Mouse (Mus musculus) embryonic facial prominence, embryonic 12.5 days (tissue): ENCODE results near the gene Slc38a4. TPM values are rescaled to one million over a fixed set of nuclear protein-coding genes. Genes with fewer than 3 reads are reported as not detected.
A peak's percentile ranks its signal among the peaks of the same experiment; 100 is the strongest.

Experiments
- ATAC-seq: fragments of 200-750 bp; cut with Nextera tagmentation; 2 replicates; pipeline ENCODE4 v1.8.0; 2017; ENCODE audit not compliant: insufficient number of reproducible peaks, insufficient read depth, low FRiP score, low TSS enrichment
- H3K27ac ChIP-seq: fragments of 300-500 bp; sonication (generic); 2 replicates; pipeline ENCODE4 v1.5.1; 2016; ENCODE audit warnings: mild to moderate bottlenecking
- H3K27me3 ChIP-seq: fragments of 300-500 bp; sonication (generic); 2 replicates; pipeline ENCODE4 v1.6.1; 2016; ENCODE audit warnings: mild to moderate bottlenecking, moderate library complexity
- H3K36me3 ChIP-seq: fragments of 300-500 bp; sonication (generic); 2 replicates; pipeline ENCODE4 v1.6.1; 2016; ENCODE audit warnings: mild to moderate bottlenecking
- H3K4me1 ChIP-seq: fragments of 300-500 bp; sonication (generic); 2 replicates; pipeline ENCODE4 v1.6.1; 2016
- H3K4me2 ChIP-seq: fragments of 300-500 bp; sonication (generic); replicated peaks from 2 replicates; pipeline ENCODE4 v1.6.1; 2016; ENCODE audit warnings: mild to moderate bottlenecking, moderate library complexity
- H3K4me3 ChIP-seq: fragments of 300-500 bp; sonication (generic); 2 replicates; pipeline ENCODE4 v1.5.1; 2016; ENCODE audit warnings: mild to moderate bottlenecking
- H3K9ac ChIP-seq: fragments of 300-500 bp; sonication (generic); 2 replicates; pipeline ENCODE4 v1.6.1; 2016; ENCODE audit warnings: mild to moderate bottlenecking, moderate library complexity
- H3K9me3 ChIP-seq: fragments of 300-500 bp; sonication (generic); 2 replicates; pipeline ENCODE4 v1.6.1; 2016; ENCODE audit warnings: mild to moderate bottlenecking, moderate library complexity
- WGBS: fragments of 180-500 bp; shearing (Covaris S2); methylation state at CpG from one replicate; pipeline ENCODE4 v1.1.7; 2016; 5-methylcytosine and 5-hydroxymethylcytosine counted together
- polyA plus RNA-seq: library from polyadenylated mRNA; unstranded; fragments of >200 nt; fragmentation: Nextera tagmentation; extraction: Ambion mirVana; gene quantifications from 2 replicates; pipeline ENCODE4 v1.2.1, GENCODE M21; 2016

Slc38a4 gene
- polyA plus RNA-seq, 1 experiment from 2014 or later, result 60.1 TPM

DNA sequence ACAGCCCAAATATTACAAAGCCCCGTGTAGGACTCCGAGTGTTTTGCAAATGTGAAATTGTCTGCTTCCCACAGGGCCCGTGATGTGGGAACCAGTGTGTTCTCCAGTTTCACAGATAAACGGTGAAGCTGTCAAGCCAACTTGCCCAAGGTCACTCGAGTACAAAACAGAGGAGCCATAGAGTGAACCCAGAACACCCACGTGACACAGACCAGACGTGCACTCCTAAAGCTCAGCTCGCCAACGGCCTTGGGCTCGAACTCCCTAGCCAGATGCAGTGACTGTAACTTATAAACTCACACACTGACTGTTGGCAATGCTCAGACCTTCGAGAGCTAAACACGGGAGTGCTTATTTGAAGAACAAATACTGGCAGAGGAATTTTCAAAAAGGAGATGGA lies 5.3 kb downstream of the Slc38a4 start:
- no peak overlapping the region for H3K4me3 ChIP-seq
- 39% methylated on average over 12 of the region's 12 CpGs for WGBS
- 0 out of 2 replicates have a peak overlapping the region, but pooled peaks have one; percentile 8 for H3K4me2 ChIP-seq
- H3K9ac ChIP-seq, result no peak overlapping the region
- H3K36me3 ChIP-seq, result no peaks in the 10 kb centered on the region
- no peaks in the 10 kb centered on the region for H3K27me3 ChIP-seq
- H3K4me1 ChIP-seq, result peaks cover 18% of the 10 kb centered on the region
- H3K9me3 ChIP-seq, result peaks cover 10% of the 10 kb centered on the region
- H3K27ac ChIP-seq, result 0 out of 2 replicates have a peak overlapping the region, but pooled peaks have one; percentile 58
- no peak for ATAC-seq

DNA sequence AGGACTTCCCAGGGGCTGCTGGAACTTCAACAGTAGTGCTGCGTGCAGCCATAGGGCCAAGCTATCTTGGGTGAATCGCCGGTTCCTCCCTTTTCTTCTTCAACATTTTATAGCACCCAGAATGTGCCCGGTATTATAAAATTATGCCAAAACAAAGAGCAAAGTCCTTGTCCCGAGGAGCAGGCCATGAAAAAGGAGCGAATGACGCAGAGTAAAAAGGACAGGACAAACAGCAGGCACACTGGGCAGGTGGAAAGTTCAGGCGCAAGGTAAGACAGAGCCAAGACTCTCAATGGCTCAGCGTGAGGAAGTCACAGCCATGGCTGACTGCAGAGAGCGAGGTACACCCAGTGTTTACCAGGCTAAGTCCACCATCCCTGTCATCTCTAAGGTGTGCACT lies 5.7 kb downstream of the Slc38a4 start:
- Histone ChIP-seq H3K4me3 (no peak overlapping the region), H3K9ac (no peak overlapping the region), H3K36me3 (no peaks in the 10 kb centered on the region), H3K4me2 (peak overlapping the region; percentile 8; the same call in 1 of the 2 replicates), H3K4me1 (peaks cover 18% of the 10 kb centered on the region), H3K27ac (peak overlapping the region; percentile 58), H3K27me3 (no peaks in the 10 kb centered on the region), H3K9me3 (peaks cover 10% of the 10 kb centered on the region)
- no peak for ATAC-seq
- 56% methylated on average over 10 of the region's 10 CpGs for WGBS

DNA sequence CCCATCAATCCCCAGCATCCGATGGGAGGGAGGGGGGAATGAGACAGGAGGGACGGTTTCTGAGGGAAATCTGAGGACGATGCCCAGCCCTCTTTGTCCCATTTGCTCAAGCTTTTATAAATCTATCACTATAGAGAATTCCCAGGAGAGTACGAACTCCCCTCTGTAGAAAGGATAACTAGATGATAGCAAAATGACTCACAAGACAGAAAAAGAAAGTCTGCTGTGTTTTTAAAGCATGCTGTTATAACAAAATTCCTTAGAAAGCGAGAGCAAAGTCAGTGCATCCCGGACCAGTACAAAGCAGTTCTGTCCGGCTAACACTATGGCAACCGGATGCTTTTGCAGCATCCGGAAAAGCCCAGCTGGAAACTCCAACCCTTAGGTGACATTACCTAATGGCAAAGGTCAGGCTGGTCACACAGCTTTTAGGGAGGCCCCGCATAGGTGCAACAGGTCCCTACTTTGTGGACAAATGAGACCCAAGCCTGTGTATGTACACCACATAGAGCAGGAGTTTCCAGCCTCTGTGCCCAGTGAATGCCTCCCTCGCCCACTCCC lies 6.4 kb downstream of the Slc38a4 start:
- no peaks in the 10 kb centered on the region for H3K36me3 ChIP-seq

GRCm38 (mm10) chr15:97048267-97048666 lies 7.5 kb downstream of the Slc38a4 start:
- Histone ChIP-seq H3K27ac (no peak overlapping the region), H3K4me1 (peaks cover 18% of the 10 kb centered on the region), H3K4me2 (no peak overlapping the region), H3K36me3 (no peaks in the 10 kb centered on the region), H3K9me3 (no peaks in the 10 kb centered on the region; the same call in 1 of the 2 replicates), H3K27me3 (no peaks in the 10 kb centered on the region), H3K9ac (no peak overlapping the region), H3K4me3 (no peak overlapping the region)
- no peak for ATAC-seq
- 82% methylated on average over 5 of the region's 5 CpGs for WGBS

More for the DNA sequence above, 6.4 kb downstream of the Slc38a4 start:
- peaks cover 4% of the 10 kb centered on the region for H3K9me3 ChIP-seq
- no peaks in the 10 kb centered on the region for H3K27me3 ChIP-seq
- no peak overlapping the region for H3K9ac ChIP-seq
- no peak for ATAC-seq
- peak overlapping the region; percentile 58 for H3K27ac ChIP-seq
- peaks cover 18% of the 10 kb centered on the region for H3K4me1 ChIP-seq
- peak overlapping the region; percentile 8; the same call in 1 of the 2 replicates for H3K4me2 ChIP-seq
- H3K4me3 ChIP-seq, result no peak overlapping the region
- WGBS, result 50% methylated on average over 11 of the region's 11 CpGs

DNA sequence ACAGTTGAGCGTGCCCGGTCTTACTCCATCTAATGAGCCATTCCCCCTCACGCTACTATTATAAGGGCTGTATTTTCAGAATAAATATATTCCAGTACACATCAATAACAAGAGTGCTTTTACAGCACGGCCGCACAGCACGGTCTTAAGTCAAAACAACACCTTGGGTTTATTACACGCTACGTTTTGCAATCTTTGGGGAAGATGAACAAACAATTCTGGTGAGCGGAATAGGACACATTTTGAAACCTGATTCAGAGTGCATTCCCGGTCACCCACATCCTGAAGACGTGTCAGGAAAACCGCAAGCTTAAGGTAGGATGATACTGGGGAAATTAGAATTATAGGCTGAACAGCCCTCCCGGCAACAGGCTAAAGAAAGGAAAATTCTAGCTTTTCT lies 11.8 kb downstream of the Slc38a4 start:
- no peak overlapping the region for H3K4me2 ChIP-seq
- ATAC-seq, result no peak
- no peak overlapping the region for H3K4me3 ChIP-seq
- no peaks in the 10 kb centered on the region for H3K36me3 ChIP-seq
- no peaks in the 10 kb centered on the region for H3K9me3 ChIP-seq
- no peak overlapping the region for H3K9ac ChIP-seq
- H3K27me3 ChIP-seq, result no peaks in the 10 kb centered on the region
- WGBS, result 80% methylated on average over 13 of the region's 13 CpGs
- no peak overlapping the region for H3K27ac ChIP-seq
- H3K4me1 ChIP-seq, result peaks cover 12% of the 10 kb centered on the region; the same call in 1 of the 2 replicates

DNA sequence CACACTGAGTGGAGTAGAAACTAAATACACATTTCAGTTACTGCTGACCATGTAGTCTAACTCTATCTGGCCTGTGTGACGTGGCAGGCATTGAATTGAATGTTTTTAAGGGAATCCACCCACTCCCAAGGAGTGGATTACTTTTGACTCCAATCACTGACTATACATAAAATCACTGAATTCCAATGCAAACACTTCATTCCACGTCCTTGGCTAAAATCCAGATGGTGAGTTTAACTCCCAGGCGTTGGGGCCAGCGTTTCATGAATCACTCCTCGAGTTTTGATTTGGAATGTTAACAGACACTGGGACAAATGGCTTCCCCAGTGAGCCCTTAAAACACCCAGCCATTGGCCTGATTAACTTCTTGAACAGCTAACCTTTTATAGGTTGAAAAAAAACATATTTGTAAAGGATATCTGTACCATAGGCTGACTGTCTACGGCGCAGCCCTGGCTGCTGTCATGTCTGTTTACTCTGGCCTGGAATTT lies 13.7 kb downstream of the Slc38a4 start:
- no peaks in the 10 kb centered on the region for H3K27me3 ChIP-seq
- peak overlapping the region; percentile 69 for H3K27ac ChIP-seq
- ATAC-seq, result no peak
- peaks cover 10% of the 10 kb centered on the region; the same call in 1 of the 2 replicates for H3K4me1 ChIP-seq
- WGBS, result 40% methylated on average over 7 of the region's 7 CpGs
- no peak overlapping the region for H3K4me3 ChIP-seq
- H3K9ac ChIP-seq, result no peak overlapping the region
- no peaks in the 10 kb centered on the region for H3K36me3 ChIP-seq
- no peaks in the 10 kb centered on the region for H3K9me3 ChIP-seq
- H3K4me2 ChIP-seq, result no peak overlapping the region

DNA sequence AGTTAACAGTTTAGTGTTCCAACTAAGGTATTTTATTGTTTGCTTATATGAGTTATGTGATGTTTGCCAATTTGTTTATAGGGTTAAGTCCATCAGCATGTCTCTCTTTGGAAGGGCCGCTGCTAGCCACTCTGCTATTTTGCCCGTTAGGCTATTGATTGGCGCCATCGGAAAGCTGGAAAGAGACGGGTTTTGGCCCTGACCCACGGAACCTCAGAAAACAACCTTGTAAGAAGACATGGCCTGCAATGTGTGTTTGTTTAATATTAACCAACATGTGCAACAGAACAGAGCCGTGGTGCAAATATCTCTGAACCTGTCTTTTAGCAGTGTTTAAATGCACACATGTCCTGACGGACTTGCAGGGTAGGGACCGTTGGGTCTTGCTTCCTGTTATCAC lies 14.6 kb downstream of the Slc38a4 start:
- no peak overlapping the region for H3K9ac ChIP-seq
- H3K4me1 ChIP-seq, result peaks cover 10% of the 10 kb centered on the region; the same call in 1 of the 2 replicates
- H3K4me2 ChIP-seq, result no peak overlapping the region
- H3K36me3 ChIP-seq, result no peaks in the 10 kb centered on the region
- peak overlapping the region; percentile 48; the same call in 1 of the 2 replicates for H3K27ac ChIP-seq
- no peaks in the 10 kb centered on the region for H3K27me3 ChIP-seq
- 89% methylated on average over 9 of the region's 9 CpGs for whole genome bisulfite sequencing
- H3K9me3 ChIP-seq, result no peaks in the 10 kb centered on the region
- ATAC-seq, result no peak
- H3K4me3 ChIP-seq, result no peak overlapping the region

GRCm38 (mm10) chr15:97037710-97038109 lies 18.0 kb downstream of the Slc38a4 start:
- Histone ChIP-seq H3K27ac (no peak overlapping the region), H3K9me3 (no peaks in the 10 kb centered on the region), H3K4me2 (no peak overlapping the region), H3K4me1 (peaks cover 15% of the 10 kb centered on the region), H3K9ac (no peak overlapping the region), H3K27me3 (no peaks in the 10 kb centered on the region), H3K4me3 (no peak overlapping the region), H3K36me3 (no peaks in the 10 kb centered on the region)
- no peak for ATAC-seq
- WGBS, result 86% methylated on average over 8 of the region's 8 CpGs

- 86% methylated on average over 6 of the region's 6 CpGs for WGBS
- H3K4me1 ChIP-seq, result peaks cover 5% of the 10 kb centered on the region; the same call in 1 of the 2 replicates
Measured at GRCm38 (mm10) chr15:97035892-97036291, 19.9 kb downstream of the Slc38a4 start.

DNA sequence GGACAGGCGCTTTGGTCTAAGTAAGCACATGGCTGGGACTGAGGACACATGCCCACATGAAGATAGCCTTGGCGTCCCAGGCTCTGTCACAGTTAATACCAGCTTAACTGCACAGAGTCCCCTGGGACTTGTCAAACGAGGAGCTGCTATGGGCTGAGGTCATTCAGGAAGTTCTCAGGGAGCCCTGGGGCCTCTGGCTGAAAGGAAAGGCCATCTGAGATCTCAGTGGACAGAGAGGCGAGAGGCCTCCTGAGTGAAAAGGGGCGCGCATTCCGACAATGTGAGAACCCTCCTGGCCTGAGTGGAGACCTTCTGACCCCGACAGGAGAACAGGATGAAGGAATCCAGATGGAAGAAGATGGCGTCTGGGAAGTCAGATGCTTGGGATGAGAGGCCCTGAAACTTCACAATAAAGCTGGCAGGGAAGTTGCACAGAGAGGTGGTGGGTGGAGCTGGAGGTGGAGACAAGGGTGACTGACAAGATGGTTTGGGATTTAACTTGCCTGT lies 22.2 kb downstream of the Slc38a4 start:
- WGBS, result 27% methylated on average over 9 of the region's 9 CpGs
- ATAC-seq, result no peak
- Histone ChIP-seq H3K9ac (no peak overlapping the region), H3K4me3 (no peak overlapping the region), H3K4me1 (peaks cover 5% of the 10 kb centered on the region; the same call in 1 of the 2 replicates), H3K36me3 (no peaks in the 10 kb centered on the region), H3K27ac (no peak overlapping the region), H3K9me3 (no peaks in the 10 kb centered on the region), H3K27me3 (no peaks in the 10 kb centered on the region), H3K4me2 (no peak overlapping the region)

More at GRCm38 (mm10) chr15:97035892-97036291, 19.9 kb downstream of the Slc38a4 start:
- Histone ChIP-seq H3K27me3 (no peaks in the 10 kb centered on the region), H3K9ac (no peak overlapping the region), H3K36me3 (no peaks in the 10 kb centered on the region), H3K4me2 (no peak overlapping the region), H3K27ac (no peak overlapping the region), H3K4me3 (no peak overlapping the region), H3K9me3 (no peaks in the 10 kb centered on the region)
- no peak for ATAC-seq

GRCm38 (mm10) chr15:97031886-97032285 lies 23.9 kb downstream of the Slc38a4 start:
- no peak overlapping the region for H3K4me3 ChIP-seq
- 86% methylated on average over 5 of the region's 5 CpGs for WGBS
- no peak for ATAC-seq

GRCm38 (mm10) chr15:97030984-97031492 lies 24.7 kb downstream of the Slc38a4 start:
- no peak overlapping the region for H3K27ac ChIP-seq
- WGBS, result 91% methylated on average over 10 of the region's 10 CpGs
- no peak overlapping the region for H3K4me2 ChIP-seq
- no peaks in the 10 kb centered on the region for H3K9me3 ChIP-seq
- ATAC-seq, result no peak
- H3K36me3 ChIP-seq, result no peaks in the 10 kb centered on the region
- H3K4me3 ChIP-seq, result no peak overlapping the region
- H3K4me1 ChIP-seq, result peaks cover 5% of the 10 kb centered on the region; the same call in 1 of the 2 replicates
- H3K9ac ChIP-seq, result no peak overlapping the region
- H3K27me3 ChIP-seq, result no peaks in the 10 kb centered on the region

More at GRCm38 (mm10) chr15:97031886-97032285, 23.9 kb downstream of the Slc38a4 start:
- Histone ChIP-seq H3K27ac (no peak overlapping the region), H3K27me3 (no peaks in the 10 kb centered on the region), H3K9ac (no peak overlapping the region), H3K4me1 (peaks cover 5% of the 10 kb centered on the region; the same call in 1 of the 2 replicates), H3K36me3 (no peaks in the 10 kb centered on the region), H3K9me3 (no peaks in the 10 kb centered on the region), H3K4me2 (no peak overlapping the region)
